Comparison of ENCODE assay signal across 7 mouse cellular contexts in genomic region chr9:14380386-14381285, GRCm38 (mm10). TPM values are rescaled to one million over a fixed set of nuclear protein-coding genes. Genes with fewer than 3 reads are reported as not detected.
A peak's percentile ranks its signal among the peaks of the same experiment; 100 is the strongest.
DNase-seq lines count a peak whose midpoint lies in the region; ATAC-seq lines count a peak whose summit lies in the region.

No protein-coding gene starts in this region.

- H3K9ac ChIP-seq in midbrain, embryonic 12.5 days (replicated peaks) = peak overlapping the region; percentile 66

- H3K4me2 ChIP-seq in midbrain, embryonic 12.5 days (replicated peaks) = peak overlapping the region; percentile 95

- WGBS in limb, embryonic 10.5 days = under 1% methylated on average over 75 of the region's 76 CpGs
- WGBS in midbrain, embryonic 12.5 days = under 1% methylated on average over 76 of the region's 76 CpGs

- peaks cover 21% of the 10 kb centered on the region for H3K4me1 ChIP-seq in limb, embryonic 10.5 days
- peaks cover 16% of the 10 kb centered on the region for H3K4me1 ChIP-seq in midbrain, embryonic 12.5 days

- peaks cover 31% of the 10 kb centered on the region for H3K27me3 ChIP-seq in limb, embryonic 10.5 days (ENCODE audit: low read depth, poor library complexity, severe bottlenecking)
- peaks cover 18% of the 10 kb centered on the region for H3K27me3 ChIP-seq in midbrain, embryonic 12.5 days

- peak overlapping the region; percentile 76 for H3K4me3 ChIP-seq in limb, embryonic 10.5 days
- peak overlapping the region; percentile 70 for H3K4me3 ChIP-seq in midbrain, embryonic 12.5 days

- no peaks in the 10 kb centered on the region for H3K36me3 ChIP-seq in limb, embryonic 10.5 days
- no peaks in the 10 kb centered on the region for H3K36me3 ChIP-seq in midbrain, embryonic 12.5 days

- H3K27ac ChIP-seq in limb, embryonic 10.5 days = peak overlapping the region; percentile 82
- peak overlapping the region; percentile 79 for H3K27ac ChIP-seq in midbrain, embryonic 12.5 days (replicated peaks)

- H3K9me3 ChIP-seq in limb, embryonic 10.5 days (replicated peaks) = no peaks in the 10 kb centered on the region
- H3K9me3 ChIP-seq in midbrain, embryonic 12.5 days = no peaks in the 10 kb centered on the region

- peak; percentile 91 for ATAC-seq in granulocyte monocyte progenitor cell, adult 5-6 weeks (replicated peaks; ENCODE audit: poor library complexity, severe bottlenecking)
- ATAC-seq in midbrain, embryonic 12.5 days (ENCODE audit: low FRiP score, low read depth) = peak; percentile 94

- DNase-seq in adrenal gland, adult 8-10 months = peak; percentile 77
- peak; percentile 85 for DNase-seq in embryo, embryonic 9.5 days (ENCODE audit: extremely low spot score)
- DNase-seq in kidney, adult 11 months = peak; percentile 86
- DNase-seq in limb, embryonic 10.5 days (ENCODE audit: low spot score) = peak; percentile 82
- DNase-seq in skeletal muscle tissue, adult 2 months (ENCODE audit: low read depth, low spot score) = peak; percentile 70

RNA-seq across cellular contexts. Expression of gene Endod1, which starts 0.7 kb away (rescaled TPM):
- 10 to 100 TPM; 13.3 to 20.5 (median 15.6) TPM for total RNA-seq in adrenal gland, adult 8-10 months (2022)
- total RNA-seq in granulocyte monocyte progenitor cell, adult 5-6 weeks (2014; fragmentation: Nextera tagmentation) = 13.4 and 14.7 TPM in 2 replicates
- total RNA-seq in granulocyte monocyte progenitor cell, adult 5-6 weeks (2017) = 17.3 and 18.4 TPM in 2 replicates
- polyA plus RNA-seq in limb, embryonic 10.5 days (2016; fragmentation: Nextera tagmentation; extraction: Ambion mirVana) = 4.0 and 4.8 TPM in 2 replicates
- 8.5 and 10.3 TPM in 2 replicates for polyA plus RNA-seq in midbrain, embryonic 12.5 days (2016; fragmentation: Nextera tagmentation; extraction: Ambion mirVana)

Comparison
In these comparisons a context has a peak if more than half of its experiments do, and no peak if none do; other contexts are left out.
1. Peak in every context shown above with its lines: DNase-seq, ATAC-seq, H3K4me3 ChIP-seq and H3K27ac ChIP-seq.